Mouse (Mus musculus): ENCODE results near the gene Reln. TPM values are rescaled to one million over a fixed set of nuclear protein-coding genes. Genes with fewer than 3 reads are reported as not detected.

The Reln gene
- total and polyA plus RNA-seq, 2 experiments from 2014 or later, result 25.3 to 189 TPM

- DNase-seq (ENCODE audit: low spot score) (no peak), ATAC-seq (ENCODE audit: low FRiP score) (no peak)
- Histone ChIP-seq H3K27ac (ENCODE audit: low read depth, low read length) (no peak overlapping the region), H3K9ac (replicated peaks; ENCODE audit: low read length, poor library complexity, severe bottlenecking) (no peak overlapping the region), H3K36me3 (ENCODE audit: insufficient read depth, low read length) (no peaks in the 10 kb centered on the region), H3K4me2 (ENCODE audit: low read depth, low read length, poor library complexity, severe bottlenecking) (no peak overlapping the region), H3K9me3 (ENCODE audit: low read length) (no peaks in the 10 kb centered on the region), H3K27me3 (ENCODE audit: insufficient read depth, low read length) (no peaks in the 10 kb centered on the region), H3K4me1 (ENCODE audit: insufficient read depth, low read length) (no peaks in the 10 kb centered on the region), H3K4me3 (ENCODE audit: low read depth, low read length) (no peak overlapping the region)
- WGBS, result 87% methylated on average over 6 of the region's 6 CpGs
- no peak for TF ChIP-seq CTCF (IDR thresholded peaks at IDR 0.05)
Measured at GRCm38 (mm10) chr5:22027240-22027875, 317.1 kb downstream of the Reln start.

DNA sequence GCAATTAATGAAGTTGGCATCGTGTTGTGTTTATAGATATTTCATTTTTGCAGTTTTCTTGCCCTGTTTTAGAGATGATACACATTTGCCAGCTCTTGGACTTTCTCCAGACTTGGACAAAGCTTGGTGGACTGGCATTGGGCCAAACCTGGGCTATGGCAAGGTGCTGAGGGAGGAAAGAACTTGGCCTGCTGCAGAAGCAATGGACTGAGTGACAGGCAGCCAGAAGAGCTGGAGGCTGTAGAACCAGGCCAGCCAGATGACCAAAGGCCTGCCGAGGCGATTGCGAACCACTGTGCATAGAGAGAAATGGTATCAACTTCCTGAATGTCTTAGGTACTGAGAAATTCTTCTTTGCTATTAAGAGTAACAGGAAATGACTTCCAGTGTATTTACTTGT is 318.8 kb downstream of the Reln start:
- DNase-seq (ENCODE audit: low spot score) (peak; percentile 22), ATAC-seq (ENCODE audit: low FRiP score) (no peak)
- H3K4me2 ChIP-seq (ENCODE audit: low read depth, low read length, poor library complexity, severe bottlenecking), result no peak overlapping the region
- TF ChIP-seq CTCF (IDR thresholded peaks at IDR 0.05), result no peak
- no peaks in the 10 kb centered on the region for H3K4me1 ChIP-seq (ENCODE audit: insufficient read depth, low read length)
- no peak overlapping the region for H3K9ac ChIP-seq (replicated peaks; ENCODE audit: low read length, poor library complexity, severe bottlenecking)
- H3K4me3 ChIP-seq (ENCODE audit: low read depth, low read length), result no peak overlapping the region
- no peak overlapping the region for H3K27ac ChIP-seq (ENCODE audit: low read depth, low read length)
- WGBS, result 89% methylated on average over 4 of the region's 4 CpGs
- H3K36me3 ChIP-seq (ENCODE audit: insufficient read depth, low read length), result no peaks in the 10 kb centered on the region
- H3K9me3 ChIP-seq (ENCODE audit: low read length), result no peaks in the 10 kb centered on the region
- no peaks in the 10 kb centered on the region for H3K27me3 ChIP-seq (ENCODE audit: insufficient read depth, low read length)

DNA sequence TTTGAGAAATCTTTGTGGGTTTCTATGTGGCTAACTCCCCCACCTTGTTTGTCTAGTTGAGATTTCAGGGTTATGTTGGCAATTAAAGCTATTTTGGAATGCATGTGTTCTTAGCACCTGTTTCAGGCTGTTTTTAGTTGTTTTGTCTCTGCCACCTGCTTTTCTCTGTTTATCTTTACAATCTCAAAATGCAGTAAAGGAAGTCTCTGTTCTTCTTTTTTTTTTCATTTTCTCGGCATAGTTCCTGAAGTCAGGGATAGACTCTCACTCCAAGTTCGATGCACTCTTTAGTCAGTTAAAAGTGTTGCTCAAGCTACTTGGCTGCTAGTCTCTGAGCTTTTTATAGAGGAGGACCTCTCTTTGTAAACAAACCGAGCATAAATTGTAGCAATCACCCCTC is 320.4 kb downstream of the Reln start:
- DNase-seq (ENCODE audit: low spot score) (no peak), ATAC-seq (ENCODE audit: low FRiP score) (no peak)
- Histone ChIP-seq H3K9ac (replicated peaks; ENCODE audit: low read length, poor library complexity, severe bottlenecking) (no peak overlapping the region), H3K27me3 (ENCODE audit: insufficient read depth, low read length) (no peaks in the 10 kb centered on the region), H3K36me3 (ENCODE audit: insufficient read depth, low read length) (no peaks in the 10 kb centered on the region), H3K4me2 (ENCODE audit: low read depth, low read length, poor library complexity, severe bottlenecking) (no peak overlapping the region), H3K27ac (ENCODE audit: low read depth, low read length) (no peak overlapping the region), H3K4me3 (ENCODE audit: low read depth, low read length) (no peak overlapping the region), H3K4me1 (ENCODE audit: insufficient read depth, low read length) (no peaks in the 10 kb centered on the region), H3K9me3 (ENCODE audit: low read length) (no peaks in the 10 kb centered on the region)
- WGBS, result 64% methylated on average over 3 of the region's 3 CpGs
- TF ChIP-seq CTCF (IDR thresholded peaks at IDR 0.05), result no peak

DNA sequence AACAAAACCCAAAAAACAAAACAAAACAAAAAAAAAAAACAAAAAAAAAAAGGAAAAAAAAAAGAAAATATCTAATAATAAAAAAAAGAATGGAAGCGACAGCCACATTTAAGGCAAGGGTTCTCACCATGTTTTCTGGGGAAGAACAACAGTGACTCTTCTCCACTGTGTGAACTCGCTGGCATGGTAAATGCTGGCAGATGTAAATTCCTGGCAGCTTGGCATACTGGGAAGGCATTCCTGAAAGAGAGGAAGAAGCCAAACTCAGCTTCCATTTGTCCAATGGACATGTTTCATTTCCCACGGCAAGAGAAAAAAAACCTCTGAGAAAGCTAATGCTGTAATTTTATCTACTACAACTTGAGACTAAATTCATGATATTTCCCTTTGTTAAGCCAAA is 326.6 kb downstream of the Reln start:
- no peak overlapping the region for H3K27ac ChIP-seq (ENCODE audit: low read depth, low read length)
- DNase-seq (ENCODE audit: low spot score), result peak; percentile 32
- no peak overlapping the region for H3K4me2 ChIP-seq (ENCODE audit: low read depth, low read length, poor library complexity, severe bottlenecking)
- no peak for TF ChIP-seq CTCF (IDR thresholded peaks at IDR 0.05)
- no peak overlapping the region for H3K9ac ChIP-seq (replicated peaks; ENCODE audit: low read length, poor library complexity, severe bottlenecking)
- no peak for ATAC-seq (ENCODE audit: low FRiP score)
- H3K27me3 ChIP-seq (ENCODE audit: insufficient read depth, low read length), result no peaks in the 10 kb centered on the region
- no peak overlapping the region for H3K4me3 ChIP-seq (ENCODE audit: low read depth, low read length)
- no peaks in the 10 kb centered on the region for H3K9me3 ChIP-seq (ENCODE audit: low read length)
- 86% methylated on average over 3 of the region's 3 CpGs for WGBS
- H3K4me1 ChIP-seq (ENCODE audit: insufficient read depth, low read length), result no peaks in the 10 kb centered on the region
- no peaks in the 10 kb centered on the region for H3K36me3 ChIP-seq (ENCODE audit: insufficient read depth, low read length)

DNA sequence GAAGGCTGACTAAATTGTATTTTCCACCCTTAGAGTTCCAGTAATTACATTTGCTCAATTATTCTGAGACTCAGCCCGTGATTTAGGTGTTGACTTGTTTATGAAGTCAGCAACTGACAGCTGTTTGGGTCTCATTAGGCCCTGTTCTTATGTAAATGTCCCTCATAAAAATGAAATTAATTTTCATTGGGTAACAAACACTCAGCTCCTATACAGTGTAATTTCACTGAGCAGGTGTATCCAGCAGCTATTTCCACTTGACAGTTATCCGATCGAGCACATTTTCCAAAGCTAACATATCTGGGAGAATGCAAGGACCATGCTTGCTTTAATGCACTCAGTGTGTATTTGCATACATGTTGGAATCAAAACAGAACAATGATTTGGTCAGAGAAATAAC is 330.0 kb downstream of the Reln start:
- Histone ChIP-seq H3K9ac (replicated peaks; ENCODE audit: low read length, poor library complexity, severe bottlenecking) (no peak overlapping the region), H3K4me1 (ENCODE audit: insufficient read depth, low read length) (no peaks in the 10 kb centered on the region), H3K9me3 (ENCODE audit: low read length) (no peaks in the 10 kb centered on the region), H3K27me3 (ENCODE audit: insufficient read depth, low read length) (no peaks in the 10 kb centered on the region), H3K27ac (ENCODE audit: low read depth, low read length) (no peak overlapping the region), H3K36me3 (ENCODE audit: insufficient read depth, low read length) (no peaks in the 10 kb centered on the region), H3K4me2 (ENCODE audit: low read depth, low read length, poor library complexity, severe bottlenecking) (no peak overlapping the region), H3K4me3 (ENCODE audit: low read depth, low read length) (no peak overlapping the region)
- TF ChIP-seq CTCF (IDR thresholded peaks at IDR 0.05), result no peak
- no peak for ATAC-seq (ENCODE audit: low FRiP score)
- WGBS, result 79% methylated on average over 3 of the region's 3 CpGs
- DNase-seq (ENCODE audit: low spot score), result peak; percentile 5

GRCm38 (mm10) chr5:22009142-22009541 is 335.4 kb downstream of the Reln start:
- ATAC-seq (ENCODE audit: low FRiP score), result no peak
- TF ChIP-seq CTCF (IDR thresholded peaks at IDR 0.05), result no peak
- H3K27ac ChIP-seq (ENCODE audit: low read depth, low read length), result no peak overlapping the region
- H3K9me3 ChIP-seq (ENCODE audit: low read length), result no peaks in the 10 kb centered on the region
- no peak overlapping the region for H3K9ac ChIP-seq (replicated peaks; ENCODE audit: low read length, poor library complexity, severe bottlenecking)
- H3K4me3 ChIP-seq (ENCODE audit: low read depth, low read length), result no peak overlapping the region
- no peaks in the 10 kb centered on the region for H3K27me3 ChIP-seq (ENCODE audit: insufficient read depth, low read length)
- no peak for DNase-seq (ENCODE audit: low spot score)
- 80% methylated on average over 8 of the region's 8 CpGs for WGBS
- H3K4me1 ChIP-seq (ENCODE audit: insufficient read depth, low read length), result no peaks in the 10 kb centered on the region
- no peak overlapping the region for H3K4me2 ChIP-seq (ENCODE audit: low read depth, low read length, poor library complexity, severe bottlenecking)
- H3K36me3 ChIP-seq (ENCODE audit: insufficient read depth, low read length), result no peaks in the 10 kb centered on the region
